Mouse (Mus musculus) cerebellum, adult 2 months (tissue): ENCODE results near the gene Ppp4r3a.

ENCODE experiments used
- CTCF ChIP-seq: fragments of 200-500 bp; IDR thresholded peaks from 2 replicates; pipeline ENCODE4 v1.5.1; 2011; ENCODE audit warnings: low read depth, mild to moderate bottlenecking, control low read depth, low read length, moderate library complexity, borderline replicate concordance; ENCODE audit not compliant: insufficient read depth
- POLR2A ChIP-seq: fragments of 200-500 bp; IDR thresholded peaks from 2 replicates; pipeline ENCODE4 v1.6.1; 2011; ENCODE audit warnings: low read length, control low read depth, borderline replicate concordance; ENCODE audit not compliant: insufficient read depth

DNA sequence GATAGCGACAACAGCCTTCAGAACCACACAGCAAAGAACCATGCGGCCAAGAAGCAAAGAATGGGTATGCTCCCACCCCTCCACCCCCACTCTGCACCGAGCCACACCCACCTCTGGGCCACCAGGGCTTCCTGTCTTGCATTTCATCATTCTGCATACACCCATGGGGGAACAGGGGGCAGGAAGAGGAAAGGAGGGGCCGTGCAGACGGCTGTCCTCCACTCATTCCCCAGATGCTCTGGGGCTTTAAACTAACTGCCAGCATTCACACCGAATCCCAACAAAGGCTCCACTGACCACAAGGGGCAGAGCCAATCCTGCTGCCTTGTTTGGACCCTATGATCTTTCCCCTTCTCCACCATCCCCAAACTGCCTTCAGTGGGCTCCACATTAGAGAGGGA is 65.5 kb downstream of the Ppp4r3a start:
- no peak for TF ChIP-seq CTCF
- TF ChIP-seq POLR2A: no peak
